ENCODE assay signal across 17 mouse cellular contexts in genomic region chr11:80474846-80475245, GRCm38 (mm10). TPM values are rescaled to one million over a fixed set of nuclear protein-coding genes. Genes with fewer than 3 reads are reported as not detected.
A peak's percentile ranks its signal among the peaks of the same experiment; 100 is the strongest.
DNase-seq lines count a peak whose midpoint lies in the region; ATAC-seq and TF ChIP-seq lines count a peak whose summit lies in the region.
"Had no signal": no experiment of that assay in that cellular context is flagged by ENCODE, and none has a peak within 500 bp of the region (broad histone marks: within the 10 kb centered on the region; RNA-seq: fewer than 3 reads in every experiment).

No protein-coding gene starts in this region.

- H3K36me3 ChIP-seq in hindbrain, postnatal 0 days (ENCODE audit: insufficient read depth, low read length) = peaks cover 10% of the 10 kb centered on the region
- H3K36me3 ChIP-seq in hindbrain, embryonic 16.5 days (ENCODE audit: control insufficient read depth, insufficient read depth, low read length) = peaks cover 12% of the 10 kb centered on the region
- peaks cover 28% of the 10 kb centered on the region for H3K36me3 ChIP-seq in midbrain, embryonic 15.5 days (replicated peaks)
- peaks cover 15% of the 10 kb centered on the region for H3K36me3 ChIP-seq in midbrain, postnatal 0 days (ENCODE audit: insufficient read depth, low read length)

- no peak for TF ChIP-seq CTCF in hindbrain, postnatal 0 days (IDR thresholded peaks at IDR 0.05; ENCODE audit: low read depth)
- TF ChIP-seq CTCF in midbrain, postnatal 0 days (IDR thresholded peaks at IDR 0.05) = no peak

- no peak overlapping the region for H3K9ac ChIP-seq in hindbrain, postnatal 0 days (replicated peaks; ENCODE audit: low read length)
- no peak overlapping the region for H3K9ac ChIP-seq in hindbrain, embryonic 16.5 days (ENCODE audit: low read depth, low read length)
- H3K9ac ChIP-seq in midbrain, embryonic 15.5 days = no peak overlapping the region; the same call in 1 of the 2 replicates
- no peak overlapping the region for H3K9ac ChIP-seq in midbrain, postnatal 0 days (replicated peaks; ENCODE audit: low read length, poor library complexity, severe bottlenecking)
- H3K9ac ChIP-seq: hindbrain, embryonic 15.5 days; liver, embryonic 15.5 days had no signal

- 93% methylated on average over 11 of the region's 11 CpGs for WGBS in hindbrain, postnatal 0 days
- 96% methylated on average over 11 of the region's 11 CpGs for WGBS in hindbrain, embryonic 16.5 days
- WGBS in midbrain, embryonic 15.5 days = 94% methylated on average over 11 of the region's 11 CpGs
- 97% methylated on average over 11 of the region's 11 CpGs for WGBS in midbrain, postnatal 0 days

- 0 out of 2 replicates have a peak overlapping the region, but pooled peaks have one; percentile 20 for H3K27ac ChIP-seq in hindbrain, postnatal 0 days
- H3K27ac ChIP-seq in hindbrain, embryonic 16.5 days (ENCODE audit: low read depth, low read length) = no peak overlapping the region
- H3K27ac ChIP-seq in midbrain, embryonic 15.5 days = peak overlapping the region; percentile 50; the same call in 1 of the 2 replicates
- no peak overlapping the region for H3K27ac ChIP-seq in midbrain, postnatal 0 days (ENCODE audit: low read depth, low read length)
- H3K27ac ChIP-seq: heart, embryonic 10.5 days; kidney, postnatal 0 days; liver, embryonic 15.5 days; stomach, postnatal 0 days had no signal

- no peaks in the 10 kb centered on the region for H3K27me3 ChIP-seq in hindbrain, postnatal 0 days (ENCODE audit: insufficient read depth, low read length)
- no peaks in the 10 kb centered on the region for H3K27me3 ChIP-seq in hindbrain, embryonic 16.5 days (replicated peaks; ENCODE audit: control insufficient read depth, insufficient read depth, low read length)
- no peaks in the 10 kb centered on the region for H3K27me3 ChIP-seq in midbrain, embryonic 15.5 days (replicated peaks)
- no peaks in the 10 kb centered on the region for H3K27me3 ChIP-seq in midbrain, postnatal 0 days (ENCODE audit: insufficient read depth, low read length)
- H3K27me3 ChIP-seq: hindbrain, embryonic 15.5 days had no signal

- no peaks in the 10 kb centered on the region for H3K9me3 ChIP-seq in hindbrain, postnatal 0 days (ENCODE audit: low read length)
- H3K9me3 ChIP-seq in hindbrain, embryonic 16.5 days (ENCODE audit: control insufficient read depth, low read length) = no peaks in the 10 kb centered on the region
- no peaks in the 10 kb centered on the region for H3K9me3 ChIP-seq in midbrain, embryonic 15.5 days
- no peaks in the 10 kb centered on the region for H3K9me3 ChIP-seq in midbrain, postnatal 0 days (ENCODE audit: low read length)
- H3K9me3 ChIP-seq: heart, embryonic 10.5 days; hindbrain, embryonic 15.5 days; liver, embryonic 15.5 days; megakaryocyte, embryonic 14.5 days had no signal

- ATAC-seq in hindbrain, postnatal 0 days = no peak
- ATAC-seq in hindbrain, embryonic 16.5 days = no peak
- no peak for ATAC-seq in midbrain, embryonic 15.5 days (replicated peaks)
- no peak for ATAC-seq in midbrain, postnatal 0 days (ENCODE audit: low FRiP score)

- peak; percentile 48 for DNase-seq in adrenal gland, postnatal 10 days
- DNase-seq in adrenal gland, postnatal 4 days (ENCODE audit: low spot score in 2 of 2) = no peak
- no peak for DNase-seq in hindbrain, postnatal 0 days (ENCODE audit: low spot score)
- DNase-seq in midbrain, postnatal 0 days (ENCODE audit: low spot score) = no peak
- DNase-seq in lung, postnatal 36 days = peak; percentile 64
- DNase-seq in urinary bladder, postnatal 14 days (ENCODE audit: low spot score) = no peak
- DNase-seq: adrenal gland, postnatal 25 days; embryo, embryonic 11 days; gastrocnemius, postnatal 25 days had no signal

- no peak overlapping the region for H3K4me2 ChIP-seq in hindbrain, postnatal 0 days (ENCODE audit: low read depth, low read length)
- no peak overlapping the region for H3K4me2 ChIP-seq in hindbrain, embryonic 16.5 days (ENCODE audit: low read length)
- no peak overlapping the region for H3K4me2 ChIP-seq in midbrain, embryonic 15.5 days
- no peak overlapping the region for H3K4me2 ChIP-seq in midbrain, postnatal 0 days (ENCODE audit: low read depth, low read length, poor library complexity, severe bottlenecking)
- H3K4me2 ChIP-seq: hindbrain, embryonic 15.5 days; liver, embryonic 15.5 days had no signal

- H3K4me3 ChIP-seq in hindbrain, postnatal 0 days (ENCODE audit: low read length) = no peak overlapping the region
- H3K4me3 ChIP-seq in hindbrain, embryonic 16.5 days (ENCODE audit: low read length) = no peak overlapping the region
- no peak overlapping the region for H3K4me3 ChIP-seq in midbrain, embryonic 15.5 days
- no peak overlapping the region for H3K4me3 ChIP-seq in midbrain, postnatal 0 days (ENCODE audit: low read depth, low read length)
- H3K4me3 ChIP-seq: heart, embryonic 10.5 days; hindbrain, embryonic 15.5 days; liver, embryonic 15.5 days; megakaryocyte, embryonic 14.5 days had no signal

- no peaks in the 10 kb centered on the region for H3K4me1 ChIP-seq in hindbrain, postnatal 0 days (ENCODE audit: insufficient read depth, low read length)
- peaks cover 7% of the 10 kb centered on the region for H3K4me1 ChIP-seq in hindbrain, embryonic 16.5 days (ENCODE audit: control insufficient read depth, insufficient read depth, low read depth, low read length)
- H3K4me1 ChIP-seq in midbrain, embryonic 15.5 days = peaks cover 11% of the 10 kb centered on the region
- H3K4me1 ChIP-seq in midbrain, postnatal 0 days (ENCODE audit: insufficient read depth, low read length) = no peaks in the 10 kb centered on the region

RNA-seq across cellular contexts. Expression of gene Cdk5r1, which starts 2.0 kb away (rescaled TPM):
- 1 to 10 TPM; 2.2 to 3.9 TPM for total RNA-seq in adrenal gland, postnatal 10 days (2021)
- total RNA-seq in adrenal gland, postnatal 4 days (2021) = 1 to 10 TPM; 8.0 to 9.6 TPM
- 355 and 367 TPM in 2 replicates for total RNA-seq in hindbrain, postnatal 0 days (2014; rRNA removed)
- 65.1 and 69.3 TPM in 2 replicates for polyA plus RNA-seq in hindbrain, postnatal 0 days (2015; fragmentation: Nextera tagmentation; extraction: Ambion mirVana)
- polyA plus RNA-seq in hindbrain, embryonic 16.5 days (2015; fragmentation: Nextera tagmentation; extraction: Ambion mirVana) = 77.3 and 81.1 TPM in 2 replicates
- 102 and 105 TPM in 2 replicates for polyA plus RNA-seq in midbrain, embryonic 15.5 days (2015; fragmentation: Nextera tagmentation; extraction: Ambion mirVana)
- 376 and 420 TPM in 2 replicates for total RNA-seq in midbrain, postnatal 0 days (2014; rRNA removed)
- 77.3 and 85.2 TPM in 2 replicates for polyA plus RNA-seq in midbrain, postnatal 0 days (2015; fragmentation: Nextera tagmentation; extraction: Ambion mirVana)

RNA-seq across cellular contexts. Expression of gene Psmd11, which starts 46.4 kb away (rescaled TPM):
- 100 to 1,000 TPM; 108 to 118 TPM for total RNA-seq in adrenal gland, postnatal 10 days (2021)
- 100 to 1,000 TPM; 116 to 131 TPM for total RNA-seq in adrenal gland, postnatal 4 days (2021)
- 31.2 and 35.1 TPM in 2 replicates for total RNA-seq in hindbrain, postnatal 0 days (2014; rRNA removed)
- polyA plus RNA-seq in hindbrain, postnatal 0 days (2015; fragmentation: Nextera tagmentation; extraction: Ambion mirVana) = 272 and 284 TPM in 2 replicates
- polyA plus RNA-seq in hindbrain, embryonic 16.5 days (2015; fragmentation: Nextera tagmentation; extraction: Ambion mirVana) = 272 and 275 TPM in 2 replicates
- polyA plus RNA-seq in midbrain, embryonic 15.5 days (2015; fragmentation: Nextera tagmentation; extraction: Ambion mirVana) = 273 and 278 TPM in 2 replicates
- total RNA-seq in midbrain, postnatal 0 days (2014; rRNA removed) = 24.6 and 44.5 TPM in 2 replicates
- polyA plus RNA-seq in midbrain, postnatal 0 days (2015; fragmentation: Nextera tagmentation; extraction: Ambion mirVana) = 259 and 278 TPM in 2 replicates

Comparison
In these comparisons a context has a peak if more than half of its experiments do, and no peak if none do; other contexts are left out.
1. DNase-seq: peak in adrenal gland, postnatal 10 days (single experiment) and lung, postnatal 36 days (single experiment); none in adrenal gland, postnatal 4 days (0 of 2), hindbrain, postnatal 0 days (single experiment), midbrain, postnatal 0 days (single experiment) and urinary bladder, postnatal 14 days (single experiment).
2. H3K27ac ChIP-seq: peak in hindbrain, postnatal 0 days (single experiment) and midbrain, embryonic 15.5 days (single experiment); none in hindbrain, embryonic 16.5 days (single experiment) and midbrain, postnatal 0 days (single experiment).
3. RNA of gene Cdk5r1, which starts 2.0 kb away (total RNA-seq): 376 to 420 TPM in midbrain, postnatal 0 days and 355 to 367 TPM in hindbrain, postnatal 0 days; 8.0 to 9.6 TPM in adrenal gland, postnatal 4 days and 2.2 to 3.9 TPM in adrenal gland, postnatal 10 days; every median in the first group is over 10 times any median in the second.